ENCODE assay signal across 7 mouse cellular contexts in the genomic region with DNA sequence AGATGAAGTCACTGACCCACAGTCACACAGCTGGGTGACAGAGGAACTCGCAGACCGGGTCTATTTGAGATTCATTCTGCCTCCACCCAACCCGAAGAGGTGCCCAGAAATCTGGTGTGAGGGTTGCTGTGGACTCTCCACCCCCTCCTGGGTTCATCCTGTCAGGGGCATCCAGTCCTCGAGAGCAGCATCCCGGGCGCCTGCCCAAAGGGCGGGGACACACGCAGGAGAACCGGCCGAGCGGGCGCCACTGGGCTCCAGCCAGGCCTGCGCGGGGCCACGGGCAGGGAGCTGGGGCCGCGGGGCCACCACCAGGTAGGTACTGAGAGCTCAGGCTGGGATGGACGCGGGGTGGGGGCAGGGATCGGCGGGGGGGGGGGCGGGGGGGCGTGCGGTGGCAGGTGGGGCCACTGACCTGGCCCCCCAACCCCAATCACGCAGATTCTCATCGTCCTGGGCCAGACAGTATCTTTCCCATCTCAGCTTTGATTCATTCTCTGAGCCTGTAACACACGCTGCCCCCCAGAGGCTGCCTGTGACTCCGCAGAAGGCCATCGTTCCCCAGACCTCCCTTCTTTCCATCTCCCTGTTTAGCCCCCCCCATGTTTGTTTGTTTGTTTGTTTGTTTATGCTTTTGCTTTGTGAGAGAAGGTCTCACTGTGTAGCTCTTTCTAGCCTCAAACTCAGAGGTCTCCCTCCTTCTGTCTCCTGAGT. TPM values are rescaled to one million over a fixed set of nuclear protein-coding genes. Genes with fewer than 3 reads are reported as not detected.
DNase-seq lines count a peak whose midpoint lies in the region; ATAC-seq and TF ChIP-seq lines count a peak whose summit lies in the region.

A gene (plus strand): TSS at position 187 of the 714 bp plus-strand sequence.

- TF ChIP-seq CTCF in kidney, postnatal 0 days (IDR thresholded peaks at IDR 0.05; ENCODE audit: low read depth) = peak; percentile 51; the same call in 1 of the 2 replicates

- ATAC-seq in kidney, postnatal 0 days (replicated peaks; ENCODE audit: low FRiP score, low read depth) = no peak
- ATAC-seq in forebrain, embryonic 12.5 days (ENCODE audit: low FRiP score) = no peak
- ATAC-seq in liver, embryonic 11.5 days (replicated peaks; ENCODE audit: low FRiP score) = no peak
- no peak for ATAC-seq in stomach, embryonic 14.5 days (ENCODE audit: insufficient number of reproducible peaks, insufficient read depth, low FRiP score, low read depth)

- H3K9ac ChIP-seq in kidney, postnatal 0 days (ENCODE audit: low read depth, low read length) = no peak within 1 kb of the TSS
- peak within 1 kb of the TSS; percentile 53 for H3K9ac ChIP-seq in forebrain, embryonic 12.5 days
- no peak within 1 kb of the TSS for H3K9ac ChIP-seq in liver, embryonic 11.5 days (ENCODE audit: low read depth, low read length)
- H3K9ac ChIP-seq in stomach, embryonic 14.5 days (replicated peaks; ENCODE audit: low read depth, low read length) = 0 out of 2 replicates have a peak within 1 kb of the TSS, but pooled peaks have one; percentile 1

- peak within 1 kb of the TSS; percentile 37 for H3K4me2 ChIP-seq in kidney, postnatal 0 days (ENCODE audit: low read length)
- peak within 1 kb of the TSS; percentile 52 for H3K4me2 ChIP-seq in forebrain, embryonic 12.5 days
- H3K4me2 ChIP-seq in liver, embryonic 11.5 days = peak within 1 kb of the TSS; percentile 40
- peak within 1 kb of the TSS; percentile 29; the same call in 1 of the 2 replicates for H3K4me2 ChIP-seq in stomach, embryonic 14.5 days (replicated peaks; ENCODE audit: low read depth, low read length)

- no peak within 1 kb of the TSS for H3K27ac ChIP-seq in kidney, postnatal 0 days
- H3K27ac ChIP-seq in forebrain, embryonic 12.5 days = no peak within 1 kb of the TSS
- no peak within 1 kb of the TSS for H3K27ac ChIP-seq in liver, embryonic 11.5 days (ENCODE audit: low read depth, low read length)
- no peak within 1 kb of the TSS for H3K27ac ChIP-seq in stomach, embryonic 14.5 days (ENCODE audit: low read length)

- H3K4me1 ChIP-seq in kidney, postnatal 0 days (replicated peaks; ENCODE audit: insufficient read depth, low read length) = peaks cover 8% of the 10 kb centered on the region
- H3K4me1 ChIP-seq in forebrain, embryonic 12.5 days = peaks cover 15% of the 10 kb centered on the region
- H3K4me1 ChIP-seq in liver, embryonic 11.5 days (replicated peaks; ENCODE audit: control insufficient read depth, insufficient read depth, low read length) = peaks cover 15% of the 10 kb centered on the region
- peaks cover under 1% of the 10 kb centered on the region for H3K4me1 ChIP-seq in stomach, embryonic 14.5 days (ENCODE audit: control insufficient read depth, insufficient read depth, low read length)

- H3K36me3 ChIP-seq in kidney, postnatal 0 days (ENCODE audit: insufficient read depth, low read length) = no peaks in the 10 kb centered on the region
- H3K36me3 ChIP-seq in forebrain, embryonic 12.5 days (replicated peaks) = no peaks in the 10 kb centered on the region
- H3K36me3 ChIP-seq in liver, embryonic 11.5 days (ENCODE audit: control insufficient read depth, insufficient read depth, low read length) = peaks cover 2% of the 10 kb centered on the region; the same call in 1 of the 2 replicates
- no peaks in the 10 kb centered on the region for H3K36me3 ChIP-seq in stomach, embryonic 14.5 days (ENCODE audit: control insufficient read depth, insufficient read depth, low read length)

- H3K9me3 ChIP-seq in kidney, postnatal 0 days (replicated peaks; ENCODE audit: low read length) = no peaks in the 10 kb centered on the region
- H3K9me3 ChIP-seq in forebrain, embryonic 12.5 days = no peaks in the 10 kb centered on the region
- no peaks in the 10 kb centered on the region for H3K9me3 ChIP-seq in liver, embryonic 11.5 days (ENCODE audit: control insufficient read depth, low read length)
- no peaks in the 10 kb centered on the region for H3K9me3 ChIP-seq in stomach, embryonic 14.5 days (ENCODE audit: control insufficient read depth, low read depth, low read length)

- no peak for DNase-seq in kidney, postnatal 0 days (ENCODE audit: low spot score)
- no peak for DNase-seq in kidney, adult 8-10 months
- peak; percentile 67 for DNase-seq in brain, adult 2 months (ENCODE audit: low read depth, low spot score)
- DNase-seq in liver, embryonic 11.5 days (ENCODE audit: low spot score) = no peak
- no peak for DNase-seq in layer of hippocampus, postnatal 25 days (ENCODE audit: extremely low spot score in 1 of 2, low spot score in 1 of 2)

- peaks cover 31% of the 10 kb centered on the region for H3K27me3 ChIP-seq in kidney, postnatal 0 days (ENCODE audit: insufficient read depth, low read length)
- peaks cover 69% of the 10 kb centered on the region for H3K27me3 ChIP-seq in forebrain, embryonic 12.5 days
- H3K27me3 ChIP-seq in liver, embryonic 11.5 days (replicated peaks; ENCODE audit: control insufficient read depth, insufficient read depth, low read length) = peaks cover 54% of the 10 kb centered on the region
- H3K27me3 ChIP-seq in stomach, embryonic 14.5 days (ENCODE audit: control insufficient read depth, insufficient read depth, low read length) = peaks cover 42% of the 10 kb centered on the region

- no peak within 1 kb of the TSS for H3K4me3 ChIP-seq in kidney, postnatal 0 days (replicated peaks; ENCODE audit: low read depth, low read length)
- H3K4me3 ChIP-seq in forebrain, embryonic 12.5 days (replicated peaks) = peak within 1 kb of the TSS; percentile 29
- H3K4me3 ChIP-seq in liver, embryonic 11.5 days (ENCODE audit: low read depth, low read length) = no peak within 1 kb of the TSS
- no peak within 1 kb of the TSS for H3K4me3 ChIP-seq in stomach, embryonic 14.5 days (ENCODE audit: low read depth, low read length)

- 3% methylated on average over 23 of the region's 29 CpGs for WGBS in kidney, postnatal 0 days
- WGBS in forebrain, embryonic 12.5 days = 6% methylated on average over 20 of the region's 29 CpGs
- WGBS in liver, embryonic 11.5 days = 7% methylated on average over 21 of the region's 29 CpGs
- 8% methylated on average over 23 of the region's 29 CpGs for WGBS in stomach, embryonic 14.5 days

RNA-seq across cellular contexts. Expression of the gene that starts here (rescaled TPM):
- polyA plus RNA-seq in kidney, postnatal 0 days (2015; fragmentation: Nextera tagmentation; extraction: Ambion mirVana) = not detected in 2 replicates
- 0.17 TPM in 1 of 2 replicates, not detected in the other for polyA plus RNA-seq in forebrain, embryonic 12.5 days (2016; fragmentation: Nextera tagmentation; extraction: Ambion mirVana)
- polyA plus RNA-seq in liver, embryonic 11.5 days (2014; fragmentation: Nextera tagmentation; extraction: Ambion mirVana) = not detected in 2 replicates
- polyA plus RNA-seq in stomach, embryonic 14.5 days (2014; fragmentation: Nextera tagmentation; extraction: Ambion mirVana) = not detected in 2 replicates
- total RNA-seq in layer of hippocampus, postnatal 25 days (2021) = under 1 TPM; 0.49 to 0.66 TPM

Comparison
In these comparisons a context has a peak if more than half of its experiments do, and no peak if none do; other contexts are left out.
1. H3K9ac ChIP-seq: peak in forebrain, embryonic 12.5 days (single experiment) and stomach, embryonic 14.5 days (single experiment); none in kidney, postnatal 0 days (single experiment) and liver, embryonic 11.5 days (single experiment).
2. Peak in every context shown above with its lines, with median percentiles within 50 percentile points of each other: H3K4me2 ChIP-seq.